Mouse (Mus musculus) intestine, postnatal 0 days (tissue): ENCODE results near the gene Rora. TPM values are rescaled to one million over a fixed set of nuclear protein-coding genes. Genes with fewer than 3 reads are reported as not detected.

Source experiments
- ATAC-seq: fragments of 200-750 bp; cut with Nextera tagmentation; 2 replicates; pipeline ENCODE4 v1.8.0; 2017; ENCODE audit warnings: mild to moderate bottlenecking, moderate TSS enrichment, moderate library complexity
- H3K27ac ChIP-seq: fragments of 300-500 bp; sonication (generic); 2 replicates; pipeline ENCODE4 v1.5.1; 2014; ENCODE audit warnings: mild to moderate bottlenecking, low read depth, low read length, moderate library complexity
- H3K27me3 ChIP-seq: fragments of 300-500 bp; sonication (generic); replicated peaks from 2 replicates; pipeline ENCODE4 v1.6.1; 2014; ENCODE audit warnings: low read length, mixed read lengths; ENCODE audit not compliant: control insufficient read depth, insufficient read depth
- H3K36me3 ChIP-seq: fragments of 300-500 bp; sonication (generic); 2 replicates; pipeline ENCODE4 v1.6.1; 2014; ENCODE audit warnings: mild to moderate bottlenecking, moderate library complexity; ENCODE audit not compliant: control insufficient read depth, insufficient read depth
- H3K4me1 ChIP-seq: fragments of 300-500 bp; sonication (generic); replicated peaks from 2 replicates; pipeline ENCODE4 v1.6.1; 2014; ENCODE audit warnings: antibody characterized with exemption, low read length, mixed read lengths; ENCODE audit not compliant: control insufficient read depth, insufficient read depth
- H3K4me2 ChIP-seq: fragments of 300-500 bp; sonication (generic); replicated peaks from 2 replicates; pipeline ENCODE4 v1.6.1; 2014; ENCODE audit warnings: low read depth, mild to moderate bottlenecking, moderate library complexity
- H3K4me3 ChIP-seq: fragments of 300-500 bp; sonication (generic); 2 replicates; pipeline ENCODE4 v1.5.1; 2014; ENCODE audit warnings: low read depth, low read length
- H3K9ac ChIP-seq: fragments of 300-500 bp; sonication (generic); 2 replicates; pipeline ENCODE4 v1.6.1; 2014; ENCODE audit warnings: mild to moderate bottlenecking, low read depth, low read length
- H3K9me3 ChIP-seq: fragments of 300-500 bp; sonication (generic); 2 replicates; pipeline ENCODE4 v1.6.1; 2016; ENCODE audit warnings: mixed run types; ENCODE audit not compliant: control insufficient read depth
- CTCF ChIP-seq: sonication (generic); IDR thresholded peaks from 2 replicates; pipeline ENCODE4 v1.5.1; 2016; ENCODE audit warnings: low read depth, mild to moderate bottlenecking, control low read depth, antibody characterized with exemption, moderate library complexity
- WGBS: fragments of 180-500 bp; shearing (Covaris S2); extraction: QIAGEN DNeasy Blood & Tissue Kit; methylation state at CpG from one replicate; pipeline ENCODE4 v1.1.7; 2014; 5-methylcytosine and 5-hydroxymethylcytosine counted together
- polyA plus RNA-seq: library from polyadenylated mRNA; unstranded; fragments of >200 nt; fragmentation: Nextera tagmentation; extraction: Ambion mirVana; gene quantifications from 2 replicates; pipeline ENCODE4 v1.2.1, GENCODE M21; 2015

Gene Rora
- polyA plus RNA-seq, 1 experiment from 2014 or later = 4.7 TPM

DNA sequence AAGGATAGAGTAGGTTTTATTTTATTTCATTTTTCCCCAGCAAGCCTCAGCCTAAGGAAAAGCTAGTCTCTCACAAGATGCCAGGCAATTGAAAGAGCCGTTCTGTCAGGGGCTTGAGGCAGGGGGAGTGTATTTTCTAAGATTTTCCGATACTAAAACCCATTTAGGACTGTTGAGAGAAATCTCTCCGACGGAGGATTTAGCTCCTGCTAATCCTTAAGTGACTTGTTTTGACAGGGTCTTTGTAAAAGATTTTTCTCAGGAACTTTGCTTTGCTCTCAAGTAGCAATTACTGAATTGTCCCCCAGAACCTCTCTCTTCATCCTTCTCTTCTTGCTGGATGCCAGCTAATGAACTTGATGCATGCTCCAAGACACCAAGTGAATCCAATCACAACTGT, 323.3 kb downstream of the Rora start:
- no peaks in the 10 kb centered on the region for H3K9me3 ChIP-seq
- TF ChIP-seq CTCF = no peak
- no peaks in the 10 kb centered on the region for H3K4me1 ChIP-seq
- H3K36me3 ChIP-seq = no peaks in the 10 kb centered on the region
- WGBS = 60% methylated on average over 4 of the region's 4 CpGs
- no peak for ATAC-seq
- H3K4me2 ChIP-seq = no peak overlapping the region
- no peak overlapping the region for H3K9ac ChIP-seq
- no peak overlapping the region for H3K4me3 ChIP-seq
- no peak overlapping the region for H3K27ac ChIP-seq
- H3K27me3 ChIP-seq = no peaks in the 10 kb centered on the region

DNA sequence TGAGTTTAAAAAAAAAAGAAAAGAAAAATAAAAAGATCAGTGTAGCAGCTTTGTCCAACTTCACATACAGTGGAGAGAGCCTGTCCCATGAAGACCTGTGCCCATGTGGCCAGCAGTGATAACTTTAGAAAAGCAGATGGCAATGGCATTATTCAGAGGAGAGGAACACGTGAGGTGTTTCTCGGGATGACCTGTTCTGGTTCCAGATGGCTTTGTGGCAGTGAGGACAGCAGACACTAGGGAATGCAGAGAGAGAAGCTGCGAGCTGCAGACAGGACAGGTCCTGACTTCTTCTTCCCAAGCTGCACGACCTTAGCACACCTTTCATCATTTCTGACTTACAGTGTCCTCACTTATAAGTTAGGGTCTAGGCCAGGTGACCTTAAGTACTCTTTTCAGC, 325.1 kb downstream of the Rora start:
- Histone ChIP-seq H3K4me2 (no peak overlapping the region), H3K27ac (no peak overlapping the region), H3K4me3 (no peak overlapping the region), H3K36me3 (no peaks in the 10 kb centered on the region), H3K9me3 (no peaks in the 10 kb centered on the region), H3K27me3 (no peaks in the 10 kb centered on the region), H3K4me1 (no peaks in the 10 kb centered on the region), H3K9ac (no peak overlapping the region)
- 72% methylated on average over 4 of the region's 4 CpGs for WGBS
- no peak for TF ChIP-seq CTCF
- no peak for ATAC-seq

DNA sequence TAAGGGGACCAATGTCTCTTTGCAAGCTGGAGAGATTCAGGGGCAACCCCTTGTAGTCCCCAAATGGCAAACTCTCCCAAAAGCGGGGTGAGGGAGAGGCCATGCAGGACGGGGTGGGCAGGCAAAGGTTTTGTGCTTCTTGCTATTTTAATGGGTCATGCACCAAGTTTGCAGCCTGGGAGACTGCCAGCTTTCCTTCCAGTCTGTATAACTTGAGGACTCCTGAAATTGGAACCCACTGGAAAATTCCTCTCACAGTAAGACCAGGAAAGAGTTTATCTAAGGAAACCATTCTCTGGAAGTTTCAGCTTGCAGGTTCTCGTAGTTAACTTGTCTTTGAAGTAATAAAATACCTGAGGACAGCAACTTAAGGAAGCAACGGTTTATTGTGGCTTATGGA, 326.5 kb downstream of the Rora start:
- no peak overlapping the region for H3K4me2 ChIP-seq
- no peak overlapping the region for H3K4me3 ChIP-seq
- H3K27me3 ChIP-seq = no peaks in the 10 kb centered on the region
- H3K27ac ChIP-seq = no peak overlapping the region
- no peak for TF ChIP-seq CTCF
- H3K4me1 ChIP-seq = no peaks in the 10 kb centered on the region
- ATAC-seq = no peak
- no peaks in the 10 kb centered on the region for H3K9me3 ChIP-seq
- no peak overlapping the region for H3K9ac ChIP-seq
- 67% methylated on average over 4 of the region's 4 CpGs for WGBS
- no peaks in the 10 kb centered on the region for H3K36me3 ChIP-seq

DNA sequence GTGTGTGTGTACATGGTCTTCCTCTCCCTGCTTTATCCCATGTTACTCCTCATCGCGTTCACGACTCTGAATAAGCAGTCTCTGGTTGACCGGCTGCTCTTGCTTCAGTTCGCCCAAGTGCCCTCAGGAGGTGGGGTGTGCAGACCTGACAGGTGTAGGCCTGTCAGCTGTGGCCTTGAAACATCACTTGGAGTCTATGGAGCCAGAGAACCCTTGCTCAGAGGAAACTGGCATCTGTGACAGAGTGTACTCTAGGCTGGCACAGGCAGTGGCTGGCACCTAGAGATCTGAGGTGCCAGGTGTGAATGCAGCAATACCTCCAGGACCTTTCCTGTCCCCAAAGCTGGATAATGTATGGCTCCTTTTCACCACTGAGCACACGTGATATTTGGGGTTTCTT, 331.5 kb downstream of the Rora start:
- TF ChIP-seq CTCF = no peak
- no peak overlapping the region for H3K27ac ChIP-seq
- ATAC-seq = no peak
- 89% methylated on average over 6 of the region's 6 CpGs for WGBS
- H3K27me3 ChIP-seq = no peaks in the 10 kb centered on the region
- no peak overlapping the region for H3K9ac ChIP-seq
- H3K4me2 ChIP-seq = no peak overlapping the region
- H3K4me1 ChIP-seq = no peaks in the 10 kb centered on the region
- H3K36me3 ChIP-seq = no peaks in the 10 kb centered on the region
- no peak overlapping the region for H3K4me3 ChIP-seq
- H3K9me3 ChIP-seq = no peaks in the 10 kb centered on the region

DNA sequence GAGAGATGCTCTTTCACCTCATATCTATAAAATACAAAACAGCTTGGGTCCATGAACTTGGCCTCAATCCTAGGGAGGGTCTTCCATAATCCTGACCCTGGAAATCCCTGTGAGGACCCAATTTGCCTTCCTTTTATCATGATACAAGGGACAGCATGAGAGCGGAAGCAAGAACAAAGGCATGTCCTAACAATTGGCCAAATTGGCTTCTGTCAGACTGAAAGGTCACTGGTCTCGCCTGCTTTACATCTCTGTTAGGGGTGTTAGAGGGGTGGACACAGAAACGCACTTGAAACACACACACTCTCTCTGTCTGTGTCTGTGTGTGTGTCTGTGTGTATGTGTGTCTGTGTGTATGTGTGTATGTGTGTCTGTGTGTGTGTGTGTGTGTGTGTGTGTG, 332.2 kb downstream of the Rora start:
- no peak for TF ChIP-seq CTCF
- H3K9ac ChIP-seq = no peak overlapping the region
- H3K4me2 ChIP-seq = no peak overlapping the region
- H3K9me3 ChIP-seq = no peaks in the 10 kb centered on the region
- no peak overlapping the region for H3K4me3 ChIP-seq
- H3K27ac ChIP-seq = no peak overlapping the region
- no peaks in the 10 kb centered on the region for H3K36me3 ChIP-seq
- no peaks in the 10 kb centered on the region for H3K4me1 ChIP-seq
- no peaks in the 10 kb centered on the region for H3K27me3 ChIP-seq
- ATAC-seq = no peak
- 74% methylated on average over 3 of the region's 3 CpGs for WGBS

DNA sequence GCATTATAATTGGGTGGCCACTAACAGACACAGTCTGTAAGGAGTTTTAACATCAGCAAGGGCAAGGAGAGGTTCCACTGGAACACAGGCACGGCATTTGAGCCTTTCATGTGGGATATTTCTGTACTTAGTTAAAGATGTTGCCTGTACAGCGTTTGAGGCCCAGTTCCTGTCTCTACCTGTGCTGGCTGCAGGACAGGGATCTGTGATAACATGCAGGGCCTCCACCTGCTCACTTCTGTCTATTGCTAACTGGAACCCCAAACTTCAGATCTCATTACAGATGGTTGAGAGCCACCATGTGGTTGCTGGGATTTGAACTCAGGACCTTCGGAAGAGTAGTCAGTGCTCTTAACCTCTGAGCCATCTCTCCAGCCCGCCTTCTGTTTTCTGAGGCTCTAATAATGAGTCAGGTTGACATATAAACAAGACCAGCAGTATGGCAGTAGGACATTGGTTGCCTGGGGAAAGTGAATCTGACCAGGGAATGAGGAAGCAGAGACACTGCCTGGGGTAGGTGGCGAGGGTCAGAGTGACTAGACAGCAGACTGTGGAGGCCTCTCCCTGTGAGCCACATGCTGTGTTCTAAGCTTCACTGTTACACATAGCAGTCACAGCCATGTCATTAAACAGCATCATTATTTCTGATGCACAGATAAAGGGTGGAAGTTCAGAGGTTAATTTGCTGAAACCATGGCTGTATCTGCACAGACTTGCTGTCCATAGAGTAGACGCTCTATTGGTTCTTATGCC, 333.9 kb downstream of the Rora start:
- WGBS = 87% methylated on average over 6 of the region's 6 CpGs
- TF ChIP-seq CTCF = no peak
- H3K4me2 ChIP-seq = no peak overlapping the region
- no peak overlapping the region for H3K27ac ChIP-seq
- no peak for ATAC-seq
- no peak overlapping the region for H3K9ac ChIP-seq
- H3K4me3 ChIP-seq = no peak overlapping the region
- H3K4me1 ChIP-seq = no peaks in the 10 kb centered on the region
- H3K27me3 ChIP-seq = no peaks in the 10 kb centered on the region
- no peaks in the 10 kb centered on the region for H3K36me3 ChIP-seq
- no peaks in the 10 kb centered on the region for H3K9me3 ChIP-seq
